Mouse (Mus musculus) spleen, adult 18-20 months (tissue): Measurements from ENCODE around the gene Rad17.
A peak's percentile ranks its signal among the peaks of the same experiment; 100 is the strongest.

Source experiments
- DNase-seq, 2 experiments: peaks; one replicate each; pipeline ENCODE4 v3.0.0; 2022; ENCODE audit warnings: mixed read lengths in 2 of 2

Gene Rad17

GRCm38 (mm10) chr13:100650550-100651438, at the start of gene Rad17, which contains the start of gene Ak6:
Gene Rad17 (minus strand): TSS chr13:100651051.
Gene Ak6 (plus strand): TSS chr13:100650979.
- DNase-seq: peak; percentile 90 to 97

- DNase-seq: no peak
Measured at GRCm38 (mm10) chr13:100698866-100699265, 48.0 kb upstream of the Rad17 start.

DNA sequence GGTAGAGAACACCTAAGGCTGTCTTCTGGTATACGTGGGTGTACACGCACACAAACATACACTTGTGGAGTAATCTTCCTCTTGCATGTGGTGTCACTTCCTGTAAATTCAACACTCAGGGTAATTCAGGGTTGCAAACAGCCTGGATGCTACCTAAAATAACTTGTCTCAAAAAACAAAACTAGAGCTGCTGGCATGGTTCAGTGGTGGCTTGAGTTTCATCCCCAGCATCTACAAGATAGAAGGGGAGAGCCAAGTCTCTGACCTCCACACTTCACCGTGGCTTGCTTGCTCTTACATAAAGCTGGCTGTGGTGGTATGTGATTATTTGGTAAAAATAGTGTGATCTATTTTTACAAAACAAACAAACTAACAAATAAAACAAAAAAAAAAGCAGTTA, 46.7 kb upstream of the Rad17 start:
- DNase-seq: no peak

DNA sequence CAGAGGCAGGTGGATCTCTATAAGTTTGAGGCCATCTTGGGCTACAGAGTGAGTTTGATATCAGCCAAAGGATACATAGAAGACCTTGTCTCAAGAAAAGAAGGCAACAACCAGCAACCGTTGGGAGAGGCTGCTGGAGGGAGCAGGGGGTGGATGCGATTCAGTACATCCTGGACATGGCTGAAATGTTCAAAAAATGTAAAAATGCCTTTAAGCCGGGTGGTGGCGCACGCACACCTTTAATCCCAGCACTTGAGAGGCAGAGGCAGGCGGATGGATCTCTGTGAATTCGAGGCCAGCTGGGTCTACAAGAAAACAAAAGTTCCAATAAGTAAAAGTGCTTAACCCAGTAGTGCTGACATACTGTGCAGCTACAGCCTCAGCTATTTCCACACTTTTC, 36.7 kb upstream of the Rad17 start:
- DNase-seq: no peak

GRCm38 (mm10) chr13:100684355-100684754, 33.5 kb upstream of the Rad17 start:
- DNase-seq: no peak

GRCm38 (mm10) chr13:100682837-100683236, 32.0 kb upstream of the Rad17 start:
- no peak for DNase-seq

GRCm38 (mm10) chr13:100681615-100682014, 30.8 kb upstream of the Rad17 start:
- DNase-seq: no peak

- DNase-seq: no peak
Measured at GRCm38 (mm10) chr13:100675936-100676635, 25.2 kb upstream of the Rad17 start.

- DNase-seq: no peak
Measured at GRCm38 (mm10) chr13:100670181-100670741, 19.4 kb upstream of the Rad17 start.

DNA sequence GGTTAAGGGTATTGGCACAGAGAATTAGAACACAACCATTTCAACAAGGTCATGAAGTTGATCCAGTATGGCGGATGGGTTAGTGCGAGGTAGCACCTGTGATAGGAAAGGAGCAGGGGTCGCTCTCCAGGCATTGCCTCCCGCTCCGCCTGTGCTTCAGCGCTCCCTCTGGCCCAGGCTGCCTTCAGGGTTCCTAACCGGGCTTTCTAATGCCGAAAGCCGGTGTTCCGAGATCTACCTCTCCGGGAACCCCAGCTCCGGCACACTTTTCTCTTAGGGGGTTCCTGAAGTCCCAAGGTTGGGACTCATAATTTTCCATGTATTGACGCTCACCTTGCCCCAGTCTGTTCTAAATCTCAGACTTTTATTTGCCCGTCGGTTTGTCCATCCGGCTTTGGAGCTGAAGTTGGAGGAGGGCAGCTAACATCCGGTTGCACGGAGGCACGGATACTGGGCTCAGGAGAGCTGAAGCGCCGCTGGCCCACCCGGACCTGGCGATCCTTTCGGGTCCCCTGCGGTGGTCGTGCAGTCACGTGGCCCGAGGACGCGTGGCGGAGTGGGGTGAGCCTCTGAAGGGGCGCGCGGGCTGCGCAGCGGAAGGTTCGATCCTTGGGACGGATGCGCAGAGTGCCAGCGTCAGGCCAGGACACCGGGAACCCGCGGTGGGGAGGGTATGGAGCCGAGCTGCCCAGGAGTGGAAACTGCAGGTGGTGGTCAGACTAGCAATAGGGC, 18.6 kb upstream of the Rad17 start, which contains the start of gene Ccdc125:
TSS of gene Ccdc125 (plus strand) at position 427 of the 732 bp plus-strand sequence.
- peak; percentile 21 to 41 for DNase-seq

DNA sequence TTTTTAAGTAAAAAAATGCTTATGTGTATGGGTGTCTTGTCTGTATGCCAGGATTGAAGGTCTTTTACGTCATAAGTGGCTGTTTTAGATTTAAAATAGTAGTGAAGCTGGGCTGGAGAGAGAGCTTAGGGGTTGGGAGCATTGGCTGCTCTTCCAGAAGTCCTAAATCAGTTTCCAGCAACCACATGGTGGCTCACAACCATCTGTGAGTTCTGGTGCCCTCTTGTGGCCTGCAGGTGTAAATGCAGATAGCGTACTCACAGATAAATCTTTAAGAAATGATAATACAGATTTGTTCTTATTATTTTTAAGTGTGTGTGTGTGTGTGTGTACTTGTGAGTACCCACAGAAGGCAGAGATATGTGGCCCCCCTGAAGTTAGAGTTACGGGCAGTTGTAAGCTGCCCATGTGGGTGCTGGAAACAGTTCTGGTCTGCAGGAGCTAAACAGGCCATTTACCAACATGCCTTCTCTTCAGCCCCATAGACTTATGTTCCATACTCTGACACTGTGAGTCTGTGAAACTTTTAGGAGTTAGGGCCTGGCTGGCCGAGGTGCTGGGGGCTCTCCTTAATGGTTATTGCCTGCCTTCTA, 9.1 kb upstream of the Rad17 start:
- DNase-seq: peak in 1 of 2 experiments; percentile 56

- no peak for DNase-seq
Measured at GRCm38 (mm10) chr13:100658091-100658490, 7.2 kb upstream of the Rad17 start.

- no peak for DNase-seq
Measured at GRCm38 (mm10) chr13:100651439-100652186, 762 bp upstream of the Rad17 start, which contains the start of gene Taf9. Gene Taf9 (plus strand): TSS chr13:100651579.

DNA sequence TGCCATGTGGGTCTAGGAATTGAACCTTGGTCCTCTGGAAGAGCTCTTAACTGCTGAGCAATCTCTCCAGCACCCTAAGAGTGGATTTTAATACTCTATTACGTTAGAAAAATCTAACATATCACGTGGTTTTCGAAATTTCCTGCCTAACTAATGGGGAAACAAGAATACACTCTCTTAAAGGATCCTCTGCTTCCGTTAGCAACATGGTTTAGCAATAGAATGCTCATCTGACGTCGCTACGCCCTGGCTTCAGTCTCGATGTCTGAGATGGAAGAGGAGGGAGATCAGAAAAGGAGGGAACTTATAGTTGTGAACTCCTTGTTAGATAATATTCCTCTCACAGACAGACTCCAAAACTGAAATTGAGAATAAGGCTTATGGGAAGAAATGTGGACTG, 2.6 kb downstream of the Rad17 start:
- no peak for DNase-seq

DNA sequence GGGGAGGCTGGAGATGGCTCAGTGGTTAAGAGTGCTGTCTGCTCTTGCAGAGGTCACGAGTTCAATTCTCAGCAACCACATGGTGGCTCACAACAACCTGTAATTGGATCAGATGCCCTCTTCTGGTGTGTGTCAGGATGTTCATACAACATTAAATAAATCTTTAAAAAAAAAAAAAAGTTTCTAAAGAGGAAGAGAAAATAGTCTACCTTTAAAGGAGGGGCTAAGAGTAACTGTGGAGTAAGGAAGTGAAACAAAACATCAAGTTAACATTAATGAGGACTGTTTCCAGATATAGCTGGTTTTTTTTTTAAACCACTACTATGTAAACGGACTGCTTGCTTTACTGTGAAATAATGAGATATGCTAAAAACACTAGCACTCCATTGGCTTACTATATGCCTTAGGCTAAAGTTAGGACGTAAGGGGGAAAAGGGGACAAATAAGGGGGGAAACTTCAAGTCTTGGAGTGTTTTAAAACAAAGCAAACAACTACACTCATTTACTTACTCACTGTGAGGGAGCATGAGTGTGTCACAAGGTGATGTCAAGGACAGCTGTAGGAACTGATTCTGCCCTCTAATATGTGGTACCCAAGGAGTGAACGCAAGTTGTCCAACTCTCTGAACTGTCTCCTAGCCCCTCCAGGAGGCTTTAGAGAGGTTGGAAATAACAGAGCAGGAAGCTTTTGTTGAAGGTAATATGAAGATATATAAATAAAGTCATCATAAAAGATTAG, 8.2 kb downstream of the Rad17 start:
- no peak for DNase-seq

- no peak for DNase-seq
Measured at GRCm38 (mm10) chr13:100634106-100634691, 16.7 kb downstream of the Rad17 start.

- DNase-seq: no peak
Measured at GRCm38 (mm10) chr13:100622241-100622640, 28.6 kb downstream of the Rad17 start.

- no peak for DNase-seq
Measured at GRCm38 (mm10) chr13:100617583-100617982, 33.3 kb downstream of the Rad17 start.

GRCm38 (mm10) chr13:100616181-100617087, 34.4 kb downstream of the Rad17 start, which contains the start of gene Marveld2:
Gene Marveld2 (minus strand): TSS chr13:100616971.
- DNase-seq: peak; percentile 45 to 70
